Mouse (Mus musculus): ENCODE data around the gene Zdhhc14. TPM values are rescaled to one million over a fixed set of nuclear protein-coding genes. Genes with fewer than 3 reads are reported as not detected.

Gene Zdhhc14
- total RNA-seq, 2 experiments from 2014 or later, result 15.1 to 15.2 TPM

GRCm38 (mm10) chr17:5650642-5651041, 158.3 kb downstream of the Zdhhc14 start:
- intact Hi-C loops (cut with DNase I), result no loop called here
- no peak for DNase-seq

- no peak for DNase-seq
Measured at GRCm38 (mm10) chr17:5651551-5651950, 159.2 kb downstream of the Zdhhc14 start.

GRCm38 (mm10) chr17:5653981-5654380, 161.6 kb downstream of the Zdhhc14 start:
- no peak for DNase-seq
- intact Hi-C loops (cut with DNase I), result no loop called here

More at GRCm38 (mm10) chr17:5651551-5651950, 159.2 kb downstream of the Zdhhc14 start:
- intact Hi-C loops (cut with DNase I), result no loop called here

GRCm38 (mm10) chr17:5655536-5655935, 163.2 kb downstream of the Zdhhc14 start:
- DNase-seq, result no peak
- intact Hi-C loops (cut with DNase I), result no loop called here

- intact Hi-C loops (cut with DNase I), result no loop called here
- DNase-seq, result peak; percentile 10
Measured at GRCm38 (mm10) chr17:5660317-5661080, 168.1 kb downstream of the Zdhhc14 start.

GRCm38 (mm10) chr17:5666652-5667051, 174.3 kb downstream of the Zdhhc14 start:
- intact Hi-C loops (cut with DNase I), result no loop called here
- DNase-seq, result no peak

GRCm38 (mm10) chr17:5668456-5668855, 176.1 kb downstream of the Zdhhc14 start:
- intact Hi-C loops (cut with DNase I), result no loop called here
- DNase-seq, result no peak

GRCm38 (mm10) chr17:5668981-5669380, 176.6 kb downstream of the Zdhhc14 start:
- DNase-seq, result no peak
- intact Hi-C loops (cut with DNase I), result no loop called here

GRCm38 (mm10) chr17:5675951-5676350, 183.6 kb downstream of the Zdhhc14 start:
- intact Hi-C loops (cut with DNase I), result no loop called here

GRCm38 (mm10) chr17:5679315-5679714, 187.0 kb downstream of the Zdhhc14 start:
- no peak for DNase-seq

More at GRCm38 (mm10) chr17:5675951-5676350, 183.6 kb downstream of the Zdhhc14 start:
- DNase-seq, result no peak

GRCm38 (mm10) chr17:5685324-5685723, 193.0 kb downstream of the Zdhhc14 start:
- intact Hi-C loops (cut with DNase I), result no loop called here
- no peak for DNase-seq

More at GRCm38 (mm10) chr17:5679315-5679714, 187.0 kb downstream of the Zdhhc14 start:
- intact Hi-C loops (cut with DNase I), result no loop called here

- DNase-seq, result no peak
- intact Hi-C loops (cut with DNase I), result no loop called here
Measured at GRCm38 (mm10) chr17:5687810-5688209, 195.5 kb downstream of the Zdhhc14 start.

GRCm38 (mm10) chr17:5688222-5688621, 195.9 kb downstream of the Zdhhc14 start:
- no peak for DNase-seq
- intact Hi-C loops (cut with DNase I), result no loop called here

- intact Hi-C loops (cut with DNase I), result no loop called here
- no peak for DNase-seq
Measured at GRCm38 (mm10) chr17:5688669-5689068, 196.3 kb downstream of the Zdhhc14 start.

- intact Hi-C loops (cut with DNase I), result no loop called here
- no peak for DNase-seq
Measured at GRCm38 (mm10) chr17:5690746-5691535, 198.6 kb downstream of the Zdhhc14 start.

- no peak for DNase-seq
Measured at GRCm38 (mm10) chr17:5692661-5693060, 200.3 kb downstream of the Zdhhc14 start.

GRCm38 (mm10) chr17:5693256-5693655, 200.9 kb downstream of the Zdhhc14 start:
- intact Hi-C loops (cut with DNase I), result no loop called here
- DNase-seq, result no peak

More at GRCm38 (mm10) chr17:5692661-5693060, 200.3 kb downstream of the Zdhhc14 start:
- intact Hi-C loops (cut with DNase I), result no loop called here

- intact Hi-C loops (cut with DNase I), result no loop called here
- DNase-seq, result peak; percentile 16
Measured at GRCm38 (mm10) chr17:5698447-5699096, 206.2 kb downstream of the Zdhhc14 start.

GRCm38 (mm10) chr17:5710320-5711104, 218.2 kb downstream of the Zdhhc14 start:
- no peak for DNase-seq
- intact Hi-C loops (cut with DNase I), result no loop called here

- DNase-seq, result no peak
- intact Hi-C loops (cut with DNase I), result no loop called here
Measured at GRCm38 (mm10) chr17:5711861-5712260, 219.5 kb downstream of the Zdhhc14 start.

Data from left cerebral cortex, postnatal 4 days (tissue).